Mouse (Mus musculus) right cerebral cortex, postnatal 25 days (tissue): ENCODE results near the gene Fbxo47.

Source experiments
- DNase-seq: peaks from one replicate; pipeline ENCODE4 v3.0.0; 2022

Fbxo47 gene

GRCm38 (mm10) chr11:97883918-97884600, at the start of gene Fbxo47:
Gene Fbxo47, minus strand, starts transcription at chr11:97884154.
- peak; percentile 95 for DNase-seq

GRCm38 (mm10) chr11:97933553-97933952, 49.6 kb upstream of the Fbxo47 start:
- no peak for DNase-seq

DNA sequence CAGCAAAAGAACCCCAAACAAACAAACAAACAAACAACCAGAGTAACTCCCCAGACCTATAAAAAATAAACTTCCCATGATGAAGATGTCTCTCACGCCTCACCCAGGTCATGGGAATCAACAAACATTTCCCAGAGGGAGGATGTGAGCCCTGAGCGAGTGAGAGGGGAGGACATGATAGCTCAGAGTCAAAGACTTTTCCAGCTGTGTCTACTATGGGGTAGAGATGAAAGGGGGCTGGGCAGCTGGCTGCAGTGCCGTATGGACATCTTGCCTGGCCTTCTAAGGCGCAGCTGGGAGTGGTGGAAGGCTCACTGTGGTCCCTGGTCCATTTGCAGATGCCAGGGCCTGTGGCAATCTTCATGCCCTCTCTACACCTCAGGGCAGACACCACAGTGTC, 45.0 kb upstream of the Fbxo47 start:
- DNase-seq, result no peak

GRCm38 (mm10) chr11:97924217-97924616, 40.3 kb upstream of the Fbxo47 start:
- no peak for DNase-seq

DNA sequence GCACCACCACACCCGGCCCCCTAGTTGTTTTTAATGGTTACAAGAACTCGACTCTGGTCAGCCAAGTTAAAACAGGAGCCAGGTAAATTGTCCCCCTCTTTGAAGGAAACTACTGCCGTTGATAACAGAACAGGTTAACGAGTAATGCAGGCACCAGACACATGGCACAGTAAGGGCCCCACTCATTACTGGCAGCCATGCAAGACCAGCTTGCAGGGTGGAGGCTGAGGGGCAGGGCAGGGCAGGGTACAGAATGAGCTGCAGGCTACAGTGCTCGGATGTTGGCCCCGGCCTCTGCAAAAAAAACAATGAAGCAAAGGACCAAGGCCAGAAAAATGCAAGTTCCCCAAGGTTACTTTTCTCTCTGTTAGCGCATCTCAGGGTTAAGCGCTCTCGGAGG, 39.7 kb upstream of the Fbxo47 start:
- no peak for DNase-seq

DNA sequence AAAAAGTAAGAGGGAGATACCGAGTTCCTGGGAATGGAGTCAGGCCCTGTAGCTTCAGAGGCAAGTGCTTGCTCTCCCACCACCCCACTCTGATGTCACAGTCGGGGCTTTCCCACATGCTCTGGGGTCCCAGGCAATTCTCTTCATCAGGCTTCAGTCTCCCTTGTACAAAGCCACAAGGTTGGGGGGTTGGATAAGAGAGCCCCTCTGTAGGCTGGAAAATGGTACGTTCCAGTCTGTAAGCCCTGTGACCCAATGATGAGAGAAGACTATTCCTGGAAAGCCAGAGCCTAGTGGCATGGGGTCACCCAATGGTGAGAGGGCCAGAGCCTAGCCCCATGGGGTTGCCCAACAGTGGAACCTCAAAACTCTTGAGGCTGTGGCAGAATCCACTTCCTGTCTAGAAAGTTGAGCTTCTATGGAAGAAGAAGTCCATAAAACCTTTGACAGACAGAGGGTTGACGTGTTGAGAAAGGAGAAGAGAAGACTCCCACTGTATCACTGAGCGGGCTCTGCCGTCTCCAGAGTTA, 32.1 kb upstream of the Fbxo47 start:
- no peak for DNase-seq

DNA sequence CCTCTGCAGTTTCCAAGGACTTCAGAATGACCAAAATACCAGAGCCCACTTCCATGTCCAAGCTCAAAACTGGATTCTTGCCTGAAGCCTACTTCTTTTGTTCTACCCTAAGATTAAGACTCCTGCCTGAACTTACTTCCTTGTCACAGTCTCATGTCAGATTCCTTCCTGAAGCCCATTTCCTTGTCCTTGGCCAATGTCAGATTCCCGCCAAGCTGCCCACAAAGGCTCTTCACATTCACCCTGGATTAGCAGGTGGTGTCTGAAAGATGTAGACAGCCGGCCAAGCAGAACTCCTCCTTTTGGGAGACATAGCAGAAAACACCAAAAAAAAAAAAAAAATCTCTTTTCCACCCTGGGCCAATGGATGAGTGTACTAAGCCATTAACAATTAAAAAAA, 31.5 kb upstream of the Fbxo47 start:
- DNase-seq, result no peak

DNA sequence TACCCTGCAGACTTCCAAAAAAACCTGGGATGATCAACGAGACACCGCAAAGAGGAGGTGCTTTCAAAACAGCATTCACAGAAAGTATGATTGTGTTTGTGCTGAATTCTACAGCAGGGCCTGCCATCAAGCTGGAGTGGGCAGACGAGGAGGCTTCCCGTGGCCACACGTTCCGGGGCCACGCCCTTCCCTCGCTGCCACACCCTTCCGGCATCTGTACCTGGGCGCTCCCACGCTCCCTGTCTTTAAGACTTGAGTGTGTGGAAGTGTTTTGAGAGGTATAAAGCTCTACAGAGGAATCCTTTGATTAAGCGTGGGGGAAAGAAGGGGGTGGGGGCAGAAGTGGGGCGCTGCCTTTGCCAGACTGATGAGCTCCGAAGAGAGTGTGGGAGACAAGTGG, 29.2 kb upstream of the Fbxo47 start:
- DNase-seq, result no peak

GRCm38 (mm10) chr11:97908634-97909348, 24.8 kb upstream of the Fbxo47 start:
- DNase-seq, result no peak

- no peak for DNase-seq
These were observed 24.0 kb upstream of the Fbxo47 start for GRCm38 (mm10) chr11:97907935-97908334.

DNA sequence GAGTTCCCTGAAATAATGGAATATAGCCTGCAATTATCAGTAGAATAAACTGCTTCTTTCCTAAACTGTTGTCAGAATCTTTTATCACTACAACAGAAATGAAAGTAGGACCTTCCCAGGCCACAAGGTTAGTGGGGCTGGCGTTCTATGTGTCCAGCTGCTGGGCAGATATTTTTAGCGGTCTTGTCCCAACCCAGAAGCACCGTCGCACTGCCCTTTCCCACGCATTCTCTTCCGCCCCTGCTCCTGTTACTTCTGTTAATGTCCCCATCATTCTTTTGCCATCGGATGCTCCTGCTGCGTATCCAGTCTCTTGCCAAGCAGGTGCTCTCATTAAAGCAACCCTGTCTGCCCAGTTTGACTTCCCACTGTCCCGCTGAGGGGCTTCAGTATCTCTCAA, 23.0 kb upstream of the Fbxo47 start:
- DNase-seq, result no peak

DNA sequence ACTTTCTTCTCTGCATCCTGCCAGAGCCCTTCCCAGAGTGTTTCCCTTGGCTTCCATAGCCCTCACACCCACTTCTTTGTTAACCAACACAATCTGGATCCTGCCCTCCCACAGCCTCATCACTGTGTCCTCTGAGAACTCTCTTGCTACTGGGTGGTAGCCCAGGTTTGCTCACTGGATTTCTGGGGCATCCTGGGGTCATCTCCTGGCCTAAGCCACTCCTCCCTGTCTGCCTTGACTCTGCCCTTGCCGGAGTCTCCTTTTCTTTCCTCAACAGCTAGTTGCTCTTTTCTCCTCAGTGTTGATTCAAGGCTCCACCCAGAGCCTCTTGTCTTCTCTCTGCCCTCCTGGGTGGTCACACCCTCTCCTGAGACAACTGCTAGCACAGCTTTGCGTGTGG, 22.0 kb upstream of the Fbxo47 start:
- DNase-seq, result no peak

DNA sequence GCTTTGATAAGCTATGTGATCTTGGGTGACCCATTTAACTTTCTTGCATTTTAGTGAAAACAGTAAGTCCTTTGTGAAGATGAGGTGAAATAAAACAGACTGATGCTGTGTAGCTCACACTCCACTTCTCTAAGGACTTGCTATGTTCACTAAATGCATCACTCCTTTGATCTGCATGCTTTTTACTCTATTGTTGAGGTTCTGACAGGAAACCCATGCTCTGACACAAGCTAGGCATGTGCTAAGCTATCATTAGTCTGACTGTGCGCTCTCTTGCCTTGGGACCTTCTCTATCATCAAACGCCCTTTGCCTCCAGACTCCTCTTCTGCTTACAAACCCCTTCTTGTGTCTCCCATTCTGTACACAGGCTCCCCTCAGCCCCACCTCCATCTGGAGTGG, 21.6 kb upstream of the Fbxo47 start:
- no peak for DNase-seq

DNA sequence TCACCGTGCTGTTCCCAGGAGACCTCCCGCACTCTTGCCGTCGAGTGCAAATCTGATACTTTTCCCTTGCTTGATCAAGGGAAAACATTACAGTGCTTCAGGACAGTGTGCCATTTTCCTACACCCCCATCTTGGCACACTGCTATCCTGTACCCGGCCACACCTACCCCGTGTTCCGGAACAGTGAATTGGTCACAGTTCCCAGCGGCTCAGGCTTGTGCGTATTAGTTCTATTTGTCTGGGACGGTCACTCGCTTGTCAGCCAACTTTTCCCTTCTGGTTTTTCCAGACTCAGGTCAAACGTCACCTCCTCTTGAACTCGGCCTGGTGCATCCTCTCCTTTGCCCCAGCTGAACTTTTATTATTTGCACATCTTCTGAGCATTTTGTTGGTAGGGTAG, 20.8 kb upstream of the Fbxo47 start:
- DNase-seq, result no peak

DNA sequence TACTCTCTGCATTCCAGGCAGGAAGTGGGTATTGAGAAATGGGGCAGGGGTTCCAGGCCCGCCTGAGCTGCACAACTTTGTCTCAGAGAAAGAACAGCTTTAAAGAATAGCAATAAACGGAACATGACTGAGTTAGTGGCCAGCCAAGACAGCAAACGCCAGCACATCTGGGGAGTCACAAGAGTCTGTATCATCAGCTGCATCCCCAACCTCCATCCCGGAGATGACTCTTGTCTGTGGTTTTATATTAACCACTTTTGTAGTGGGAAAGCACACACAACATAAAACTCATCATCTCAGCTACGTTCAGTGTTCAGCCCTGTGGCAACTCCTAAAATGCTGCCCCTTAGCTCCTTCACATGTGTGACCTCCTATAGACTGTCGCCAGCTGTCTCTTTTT, 17.9 kb upstream of the Fbxo47 start:
- DNase-seq, result no peak

- peak; percentile 75 for DNase-seq
These were observed 15.9 kb upstream of the Fbxo47 start for GRCm38 (mm10) chr11:97899822-97900221.

DNA sequence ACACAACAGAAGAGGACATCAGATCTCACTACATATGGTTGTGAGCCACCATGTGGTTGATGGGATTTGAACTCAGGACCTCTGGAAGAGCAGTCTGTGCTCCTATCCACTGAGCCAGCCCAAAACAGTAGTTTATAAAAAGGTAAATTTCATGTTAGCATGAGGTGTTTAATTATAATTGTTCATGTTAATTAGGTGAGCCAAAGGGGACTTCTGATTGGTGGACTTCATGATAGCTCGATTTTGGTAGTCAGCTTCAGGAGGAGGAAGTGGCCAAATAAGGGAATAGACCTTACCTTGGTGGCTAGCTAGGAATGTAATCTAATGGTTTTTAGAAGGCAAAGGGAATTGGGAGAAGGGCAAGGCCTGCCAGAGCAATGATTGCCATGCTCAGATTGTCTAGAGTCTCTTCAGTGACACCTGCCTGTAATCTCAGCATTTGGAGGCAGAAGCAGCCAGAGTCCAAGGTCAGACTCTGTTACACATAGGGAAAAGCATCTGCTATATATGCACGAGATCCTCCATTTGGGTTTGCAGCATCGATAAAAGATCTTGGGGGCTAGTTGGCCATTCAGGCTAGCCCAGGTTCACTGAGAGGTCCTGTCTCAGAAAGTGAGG, 13.7 kb upstream of the Fbxo47 start:
- no peak for DNase-seq

- no peak for DNase-seq
These were observed 12.7 kb upstream of the Fbxo47 start for GRCm38 (mm10) chr11:97896655-97897054.

DNA sequence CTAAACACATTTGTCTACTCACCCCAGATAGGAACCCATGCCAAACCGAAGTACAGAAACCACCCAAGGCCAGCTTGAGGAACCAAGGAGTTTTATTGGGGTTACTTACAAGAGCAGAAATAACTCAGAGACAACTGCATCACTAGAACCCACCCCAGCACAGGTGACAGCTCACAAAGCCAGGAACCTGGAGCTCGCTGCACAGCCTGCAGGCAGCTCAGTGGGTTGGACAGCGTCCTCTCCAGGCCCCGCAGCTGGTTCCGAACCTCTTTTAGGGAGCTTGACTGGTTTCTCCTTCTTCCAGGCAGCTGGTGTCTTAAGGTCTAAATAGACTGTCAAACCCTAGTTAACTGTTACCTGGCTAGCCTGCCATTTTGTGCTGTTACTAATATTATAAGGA, 7.9 kb upstream of the Fbxo47 start:
- DNase-seq, result no peak

GRCm38 (mm10) chr11:97885296-97885915, 1.5 kb upstream of the Fbxo47 start:
- DNase-seq, result no peak

DNA sequence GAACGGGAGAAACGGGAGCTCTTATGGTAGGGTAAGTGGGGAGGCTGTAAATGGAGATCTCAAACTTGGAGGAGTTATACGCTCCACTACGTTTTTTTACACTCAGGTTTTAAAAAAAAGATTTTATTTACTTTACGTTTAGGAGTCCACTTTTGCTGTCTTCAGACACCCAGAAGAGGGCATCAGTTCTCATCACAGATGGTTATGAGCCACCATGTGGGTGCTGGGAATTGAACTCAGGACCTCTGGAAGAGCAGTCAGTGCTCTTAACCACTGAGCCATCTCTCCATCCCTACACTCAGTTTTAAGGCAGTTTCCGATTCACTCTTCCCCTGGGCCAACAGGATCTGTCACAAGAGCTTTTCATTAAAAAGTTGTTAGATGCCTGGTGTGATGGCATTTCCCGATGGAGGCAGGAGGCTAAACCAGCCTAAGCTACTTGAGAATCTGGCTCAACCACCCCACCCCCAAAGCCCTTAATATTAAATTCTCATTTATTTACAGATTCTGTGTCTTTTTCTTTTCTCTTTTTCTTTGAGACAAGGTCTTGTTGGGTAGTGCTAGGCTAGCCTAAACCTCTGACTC, 739 bp upstream of the Fbxo47 start:
- no peak for DNase-seq

DNA sequence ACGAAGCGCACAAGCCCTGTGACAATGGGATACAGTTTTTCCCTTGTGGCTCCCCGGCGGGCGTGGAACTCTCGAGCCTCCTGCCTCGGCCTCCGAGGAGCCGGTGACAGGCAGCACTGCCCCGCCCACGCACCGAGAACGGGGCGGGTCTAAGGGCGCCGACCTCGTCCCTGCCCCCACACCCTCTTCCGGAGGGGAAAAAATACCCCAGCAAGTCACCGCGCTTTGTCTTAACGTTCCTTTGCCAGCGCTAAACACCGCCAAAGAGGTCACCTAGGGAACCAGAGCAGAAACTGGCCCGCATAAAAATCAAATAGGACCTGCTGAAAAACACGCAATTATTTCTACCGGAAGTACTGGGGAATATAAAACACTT, 424 bp downstream of the Fbxo47 start:
- DNase-seq, result peak; percentile 48

DNA sequence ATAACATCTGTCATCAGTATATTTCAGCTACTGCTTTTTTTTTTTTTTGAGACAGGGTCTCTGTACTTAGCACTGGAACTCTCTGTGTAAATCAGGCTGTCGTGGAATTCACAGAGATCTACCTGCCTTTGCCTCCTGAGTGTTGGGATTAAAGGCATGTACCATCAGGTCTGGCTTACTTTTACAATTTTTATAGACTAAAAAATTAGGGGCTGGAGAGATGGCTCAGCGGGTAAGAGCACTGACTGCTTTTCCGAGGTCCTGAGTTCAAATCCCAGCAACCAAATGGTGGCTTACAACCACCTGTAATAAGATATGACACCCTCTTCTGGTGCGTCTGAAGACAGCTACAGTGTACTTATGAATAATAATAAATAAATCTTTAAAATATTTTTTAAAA, 3.6 kb downstream of the Fbxo47 start:
- no peak for DNase-seq
